Mouse (Mus musculus) T-helper 1 cell (primary cell): Measurements from ENCODE around the gene Dnmt1.

Experiments used
- in situ Hi-C: fragments of 300-600 bp; cut with MboI, MseI; formaldehyde crosslinking; loops from one replicate; pipeline ENCODE4 v1.15.1; 2025; ENCODE audit warnings: high pct_unique_total_duplicates

Dnmt1 gene

GRCm38 (mm10) chr9:20886563-20886962, 73.1 kb downstream of the Dnmt1 start:
- in situ Hi-C loops, result no loop called here

- in situ Hi-C loops, result no loop called here
These were observed 80.4 kb downstream of the Dnmt1 start, which contains the start of gene Angptl6 for GRCm38 (mm10) chr9:20879097-20879792. Gene Angptl6 (minus strand): TSS chr9:20879727.

GRCm38 (mm10) chr9:20878710-20879065, 81.0 kb downstream of the Dnmt1 start:
- in situ Hi-C loops, result no loop called here

- in situ Hi-C loops, result no loop called here
These were observed 81.5 kb downstream of the Dnmt1 start for GRCm38 (mm10) chr9:20878041-20878709.

- in situ Hi-C loops, result no loop called here
These were observed 82.3 kb downstream of the Dnmt1 start for GRCm38 (mm10) chr9:20877118-20878040.

- in situ Hi-C loops, result no loop called here
These were observed 83.2 kb downstream of the Dnmt1 start for GRCm38 (mm10) chr9:20876318-20877117.

- in situ Hi-C loops, result no loop called here
These were observed 84.5 kb downstream of the Dnmt1 start for GRCm38 (mm10) chr9:20875021-20875790.

- in situ Hi-C loops, result no loop called here
These were observed 86.2 kb downstream of the Dnmt1 start for GRCm38 (mm10) chr9:20873521-20873920.

- in situ Hi-C loops, result no loop called here
These were observed 86.7 kb downstream of the Dnmt1 start for GRCm38 (mm10) chr9:20872991-20873390.

GRCm38 (mm10) chr9:20870211-20871173, 89.2 kb downstream of the Dnmt1 start:
- in situ Hi-C loops, result no loop called here

GRCm38 (mm10) chr9:20869246-20869645, 90.4 kb downstream of the Dnmt1 start:
- in situ Hi-C loops, result no loop called here

GRCm38 (mm10) chr9:20868448-20869001, 91.2 kb downstream of the Dnmt1 start, which contains the start of gene A230050P20Rik:
Gene A230050P20Rik (plus strand): TSS chr9:20868642.
- in situ Hi-C loops, result no loop called here

GRCm38 (mm10) chr9:20866879-20867278, 92.8 kb downstream of the Dnmt1 start:
- in situ Hi-C loops, result no loop called here

- in situ Hi-C loops, result no loop called here
These were observed 97.5 kb downstream of the Dnmt1 start for GRCm38 (mm10) chr9:20862225-20862624.

GRCm38 (mm10) chr9:20861821-20862220, 97.9 kb downstream of the Dnmt1 start:
- in situ Hi-C loops, result no loop called here

GRCm38 (mm10) chr9:20859926-20860325, 99.8 kb downstream of the Dnmt1 start:
- in situ Hi-C loops, result no loop called here
